In genomic region chr2:114167837-114168236, GRCm38 (mm10) we compare ENCODE assay signal across 24 mouse cellular contexts.
"Had no signal": no experiment of that assay in that cellular context is flagged by ENCODE, and none has a peak within 500 bp of the region (broad histone marks: within the 10 kb centered on the region; RNA-seq: fewer than 3 reads in every experiment).

No protein-coding gene starts in this region.

- DNase-seq: gastrocnemius, postnatal 14 days; gastrocnemius, postnatal 36 days; heart, adult 2 months; heart, postnatal 14 days; heart, postnatal 36 days; kidney, adult 18-20 months; kidney, adult 8-10 months; kidney, postnatal 10 days; kidney, postnatal 25 days; kidney, postnatal 4 days; layer of hippocampus, adult 9-11 months; liver; liver, embryonic 13.5 days had no signal

- ATAC-seq: hindbrain, embryonic 16.5 days; inflammation-experienced regulatory T-cells, adult 6 months; intestine, embryonic 15.5 days; intestine, postnatal 0 days had no signal

- H3K4me3 ChIP-seq: heart, adult 2 months; heart, embryonic 13.5 days; heart, embryonic 15.5 days; hindbrain, embryonic 12.5 days; intestine, embryonic 15.5 days; limb, embryonic 10.5 days; limb, embryonic 12.5 days; liver, embryonic 13.5 days; liver, embryonic 15.5 days had no signal

- H3K27ac ChIP-seq: heart, adult 2 months; heart, embryonic 13.5 days; heart, embryonic 15.5 days; hindbrain, embryonic 12.5 days; hindbrain, embryonic 14.5 days; intestine, embryonic 15.5 days; limb, embryonic 10.5 days; limb, embryonic 12.5 days; liver, embryonic 13.5 days; liver, embryonic 15.5 days had no signal
